In genomic region chr17:56148790-56149618, GRCm38 (mm10) we compare ENCODE assay signal across 10 mouse cellular contexts. TPM values are rescaled to one million over a fixed set of nuclear protein-coding genes. Genes with fewer than 3 reads are reported as not detected.
DNase-seq lines count a peak whose midpoint lies in the region; ATAC-seq and TF ChIP-seq lines count a peak whose summit lies in the region.
"Had no signal": no experiment of that assay in that cellular context is flagged by ENCODE, and none has a peak within 500 bp of the region (broad histone marks: within the 10 kb centered on the region; RNA-seq: fewer than 3 reads in every experiment).

No protein-coding gene starts in this region.

- TF ChIP-seq EP300 in heart, postnatal 0 days (IDR thresholded peaks at IDR 0.05; ENCODE audit: low read depth): no peak

- H3K9ac ChIP-seq in heart, postnatal 0 days (replicated peaks; ENCODE audit: low read depth, low read length): no peak overlapping the region
- peak overlapping the region; percentile 74 for H3K9ac ChIP-seq in hindbrain, embryonic 13.5 days
- peak overlapping the region; percentile 68 for H3K9ac ChIP-seq in midbrain, embryonic 14.5 days (replicated peaks; ENCODE audit: low read length)

- H3K9me3 ChIP-seq in heart, postnatal 0 days (replicated peaks; ENCODE audit: control insufficient read depth, low read length): no peaks in the 10 kb centered on the region
- no peaks in the 10 kb centered on the region for H3K9me3 ChIP-seq in embryonic facial prominence, embryonic 10.5 days
- no peaks in the 10 kb centered on the region for H3K9me3 ChIP-seq in hindbrain, embryonic 13.5 days
- no peaks in the 10 kb centered on the region for H3K9me3 ChIP-seq in midbrain, embryonic 14.5 days (ENCODE audit: control insufficient read depth, low read length)

- peak overlapping the region; percentile 30; the same call in 1 of the 2 replicates for H3K4me2 ChIP-seq in heart, postnatal 0 days (ENCODE audit: low read depth, low read length)
- H3K4me2 ChIP-seq in hindbrain, embryonic 13.5 days: peak overlapping the region; percentile 71
- H3K4me2 ChIP-seq in midbrain, embryonic 14.5 days (ENCODE audit: low read length): peak overlapping the region; percentile 71

- no peaks in the 10 kb centered on the region for H3K4me1 ChIP-seq in heart, postnatal 0 days (ENCODE audit: control insufficient read depth, insufficient read depth)
- H3K4me1 ChIP-seq in embryonic facial prominence, embryonic 10.5 days: peaks cover 27% of the 10 kb centered on the region
- peaks cover 21% of the 10 kb centered on the region for H3K4me1 ChIP-seq in hindbrain, embryonic 13.5 days (replicated peaks)
- H3K4me1 ChIP-seq in midbrain, embryonic 14.5 days (ENCODE audit: control insufficient read depth, insufficient read depth, low read length): 0 out of 2 replicates have a peak, but pooled peaks cover 10% of the 10 kb centered on the region

- DNase-seq in heart, postnatal 0 days (ENCODE audit: low spot score): no peak
- DNase-seq in heart, postnatal 10 days: no peak
- DNase-seq in embryonic facial prominence, embryonic 10.5 days (ENCODE audit: low spot score): no peak
- peak; percentile 59 for DNase-seq in midbrain, embryonic 14.5 days
- DNase-seq in layer of hippocampus, postnatal 36 days: no peak
- DNase-seq in right cerebral cortex, postnatal 14 days: no peak
- no peak for DNase-seq in layer of hippocampus, postnatal 25 days (ENCODE audit: extremely low spot score in 1 of 2, low spot score in 1 of 2)
- DNase-seq: kidney, adult 11 months; thymus, postnatal 36 days had no signal

- 3% methylated on average over 28 of the region's 30 CpGs for WGBS in heart, postnatal 0 days
- 1% methylated on average over 30 of the region's 30 CpGs for WGBS in embryonic facial prominence, embryonic 10.5 days
- under 1% methylated on average over 30 of the region's 30 CpGs for WGBS in hindbrain, embryonic 13.5 days
- 1% methylated on average over 30 of the region's 30 CpGs for WGBS in midbrain, embryonic 14.5 days

- no peak overlapping the region for H3K27ac ChIP-seq in heart, postnatal 0 days (ENCODE audit: low read depth)
- no peak overlapping the region for H3K27ac ChIP-seq in embryonic facial prominence, embryonic 10.5 days (replicated peaks)
- H3K27ac ChIP-seq in hindbrain, embryonic 13.5 days: no peak overlapping the region
- no peak overlapping the region for H3K27ac ChIP-seq in midbrain, embryonic 14.5 days (replicated peaks; ENCODE audit: low read depth, low read length)

- no peak overlapping the region for H3K4me3 ChIP-seq in heart, postnatal 0 days (ENCODE audit: low read depth, low read length)
- H3K4me3 ChIP-seq in embryonic facial prominence, embryonic 10.5 days: peak overlapping the region; percentile 45
- H3K4me3 ChIP-seq in hindbrain, embryonic 13.5 days: peak overlapping the region; percentile 39
- H3K4me3 ChIP-seq in midbrain, embryonic 14.5 days (replicated peaks; ENCODE audit: low read depth, low read length): peak overlapping the region; percentile 32

- no peak for ATAC-seq in heart, postnatal 0 days (ENCODE audit: insufficient read depth, low read depth)
- ATAC-seq in hindbrain, embryonic 13.5 days (ENCODE audit: low FRiP score): peak; percentile 63
- ATAC-seq in midbrain, embryonic 14.5 days (ENCODE audit: low FRiP score, low TSS enrichment): peak; percentile 40

- H3K27me3 ChIP-seq in heart, postnatal 0 days (ENCODE audit: control insufficient read depth, insufficient read depth, low read length): peaks cover 78% of the 10 kb centered on the region
- H3K27me3 ChIP-seq in embryonic facial prominence, embryonic 10.5 days (replicated peaks; ENCODE audit: low read depth, poor library complexity, severe bottlenecking): peaks cover 92% of the 10 kb centered on the region
- H3K27me3 ChIP-seq in hindbrain, embryonic 13.5 days: peaks cover 84% of the 10 kb centered on the region
- no peaks in the 10 kb centered on the region for H3K27me3 ChIP-seq in midbrain, embryonic 14.5 days (ENCODE audit: control insufficient read depth, insufficient read depth, low read length)

- intact Hi-C loops in heart, postnatal 10 days (cut with DNase I): no loop called here

- no peak for TF ChIP-seq CTCF in heart, postnatal 0 days (IDR thresholded peaks at IDR 0.05; ENCODE audit: low read depth)

- no peaks in the 10 kb centered on the region for H3K36me3 ChIP-seq in heart, postnatal 0 days (replicated peaks; ENCODE audit: control insufficient read depth, insufficient read depth, low read length)
- no peaks in the 10 kb centered on the region for H3K36me3 ChIP-seq in embryonic facial prominence, embryonic 10.5 days (replicated peaks)
- no peaks in the 10 kb centered on the region for H3K36me3 ChIP-seq in hindbrain, embryonic 13.5 days
- no peaks in the 10 kb centered on the region for H3K36me3 ChIP-seq in midbrain, embryonic 14.5 days (ENCODE audit: control insufficient read depth, insufficient read depth, low read length)

RNA-seq across cellular contexts. Expression of gene Sema6b, which starts 8.9 kb away (rescaled TPM):
- 7.9 and 10.4 TPM in 2 replicates for total RNA-seq in heart, postnatal 0 days (2014; rRNA removed; ENCODE audit: low replicate concordance)
- 0.81 and 0.93 TPM in 2 replicates for polyA plus RNA-seq in heart, postnatal 0 days (2015; fragmentation: Nextera tagmentation; extraction: Ambion mirVana)
- total RNA-seq in heart, postnatal 10 days (2021): 10 to 100 TPM; 11.3 to 13.7 TPM
- 1.0 and 1.1 TPM in 2 replicates for polyA plus RNA-seq in embryonic facial prominence, embryonic 10.5 days (2016; fragmentation: Nextera tagmentation; extraction: Ambion mirVana)
- 10.5 and 11.7 TPM in 2 replicates for polyA plus RNA-seq in hindbrain, embryonic 13.5 days (2015; fragmentation: Nextera tagmentation; extraction: Ambion mirVana)
- polyA plus RNA-seq in midbrain, embryonic 14.5 days (2014; fragmentation: Nextera tagmentation; extraction: Ambion mirVana): 16.4 and 18.2 TPM in 2 replicates
- total RNA-seq in layer of hippocampus, postnatal 36 days (2021): 100 to 1,000 TPM; 129 to 138 TPM
- 100 to 1,000 TPM; 141 to 143 TPM for total RNA-seq in layer of hippocampus, postnatal 25 days (2021)

RNA-seq across cellular contexts. Expression of gene Tnfaip8l1, which starts 13.3 kb away (rescaled TPM):
- total RNA-seq in heart, postnatal 0 days (2014; rRNA removed; ENCODE audit: low replicate concordance): 3.4 and 16.5 TPM in 2 replicates
- polyA plus RNA-seq in heart, postnatal 0 days (2015; fragmentation: Nextera tagmentation; extraction: Ambion mirVana): 4.9 and 5.6 TPM in 2 replicates
- 1 to 10 TPM; 5.8 to 8.4 TPM for total RNA-seq in heart, postnatal 10 days (2021)
- 10.3 and 11.7 TPM in 2 replicates for polyA plus RNA-seq in embryonic facial prominence, embryonic 10.5 days (2016; fragmentation: Nextera tagmentation; extraction: Ambion mirVana)
- 7.9 and 9.2 TPM in 2 replicates for polyA plus RNA-seq in hindbrain, embryonic 13.5 days (2015; fragmentation: Nextera tagmentation; extraction: Ambion mirVana)
- 8.5 and 10.5 TPM in 2 replicates for polyA plus RNA-seq in midbrain, embryonic 14.5 days (2014; fragmentation: Nextera tagmentation; extraction: Ambion mirVana)
- 1 to 10 TPM; 5.3 to 7.3 TPM for total RNA-seq in layer of hippocampus, postnatal 36 days (2021)
- 1 to 10 TPM; 5.4 to 6.6 TPM for total RNA-seq in layer of hippocampus, postnatal 25 days (2021)

RNA-seq across cellular contexts. Expression of gene Lrg1, which starts 27.2 kb away (rescaled TPM):
- total RNA-seq in heart, postnatal 0 days (2014; rRNA removed; ENCODE audit: low replicate concordance): 4.5 and 5.1 TPM in 2 replicates
- polyA plus RNA-seq in heart, postnatal 0 days (2015; fragmentation: Nextera tagmentation; extraction: Ambion mirVana): 9.0 and 10.0 TPM in 2 replicates
- 10 to 100 TPM; 12.6 to 25.2 TPM for total RNA-seq in heart, postnatal 10 days (2021)
- 0.10 TPM in 1 of 2 replicates, not detected in the other for polyA plus RNA-seq in embryonic facial prominence, embryonic 10.5 days (2016; fragmentation: Nextera tagmentation; extraction: Ambion mirVana)
- not detected in 2 replicates for polyA plus RNA-seq in hindbrain, embryonic 13.5 days (2015; fragmentation: Nextera tagmentation; extraction: Ambion mirVana)
- polyA plus RNA-seq in midbrain, embryonic 14.5 days (2014; fragmentation: Nextera tagmentation; extraction: Ambion mirVana): 0.15 and 0.34 TPM in 2 replicates
- 1 to 10 TPM in 1 of 2 experiments, under 1 TPM in 1; 0.40 to 1.7 TPM for total RNA-seq in layer of hippocampus, postnatal 36 days (2021)
- 1 to 10 TPM; 1.1 to 1.4 TPM for total RNA-seq in layer of hippocampus, postnatal 25 days (2021)

RNA-seq across cellular contexts. Expression of gene Plin5, which starts 31.6 kb away (rescaled TPM):
- 23.3 and 58.8 TPM in 2 replicates for total RNA-seq in heart, postnatal 0 days (2014; rRNA removed; ENCODE audit: low replicate concordance)
- polyA plus RNA-seq in heart, postnatal 0 days (2015; fragmentation: Nextera tagmentation; extraction: Ambion mirVana): 55.7 and 58.3 TPM in 2 replicates
- 100 to 1,000 TPM; 126 to 166 TPM for total RNA-seq in heart, postnatal 10 days (2021)
- 0.47 and 0.48 TPM in 2 replicates for polyA plus RNA-seq in embryonic facial prominence, embryonic 10.5 days (2016; fragmentation: Nextera tagmentation; extraction: Ambion mirVana)
- polyA plus RNA-seq in hindbrain, embryonic 13.5 days (2015; fragmentation: Nextera tagmentation; extraction: Ambion mirVana): 0.83 and 1.0 TPM in 2 replicates
- polyA plus RNA-seq in midbrain, embryonic 14.5 days (2014; fragmentation: Nextera tagmentation; extraction: Ambion mirVana): 0.55 and 1.0 TPM in 2 replicates
- under 1 TPM; 0.40 to 0.63 TPM for total RNA-seq in layer of hippocampus, postnatal 36 days (2021)
- under 1 TPM; 0.30 to 0.85 TPM for total RNA-seq in layer of hippocampus, postnatal 25 days (2021)

RNA-seq across cellular contexts. Expression of gene Mydgf, which starts 34.7 kb away (rescaled TPM):
- total RNA-seq in heart, postnatal 0 days (2014; rRNA removed; ENCODE audit: low replicate concordance): 42.9 and 43.2 TPM in 2 replicates
- 50.2 and 52.0 TPM in 2 replicates for polyA plus RNA-seq in heart, postnatal 0 days (2015; fragmentation: Nextera tagmentation; extraction: Ambion mirVana)
- total RNA-seq in heart, postnatal 10 days (2021): 10 to 100 TPM; 36.6 to 40.3 TPM
- polyA plus RNA-seq in embryonic facial prominence, embryonic 10.5 days (2016; fragmentation: Nextera tagmentation; extraction: Ambion mirVana): 71.0 and 71.3 TPM in 2 replicates
- 69.2 and 72.6 TPM in 2 replicates for polyA plus RNA-seq in hindbrain, embryonic 13.5 days (2015; fragmentation: Nextera tagmentation; extraction: Ambion mirVana)
- 55.1 and 57.5 TPM in 2 replicates for polyA plus RNA-seq in midbrain, embryonic 14.5 days (2014; fragmentation: Nextera tagmentation; extraction: Ambion mirVana)
- total RNA-seq in layer of hippocampus, postnatal 36 days (2021): 10 to 100 TPM; 40.9 to 44.0 TPM
- 10 to 100 TPM; 39.4 to 41.4 TPM for total RNA-seq in layer of hippocampus, postnatal 25 days (2021)

Comparison
In these comparisons a context has a peak if more than half of its experiments do, and no peak if none do; other contexts are left out.
1. RNA of gene Sema6b, which starts 8.9 kb away (total RNA-seq): 141 to 143 TPM in layer of hippocampus, postnatal 25 days and 129 to 138 TPM in layer of hippocampus, postnatal 36 days; 11.3 to 13.7 TPM in heart, postnatal 10 days and 7.9 to 10.4 TPM in heart, postnatal 0 days; every median in the first group is over 4 times any median in the second.
2. Peak in every context shown above with its lines, with median percentiles within 50 percentile points of each other: H3K4me2 ChIP-seq.